Mouse (Mus musculus) olfactory bulb, adult 2 months (tissue): Measurements from ENCODE around the gene Abtb1.

Source experiments
- CTCF ChIP-seq: fragments of 200-500 bp; IDR thresholded peaks from 2 replicates; pipeline ENCODE4 v1.5.1; 2012; ENCODE audit warnings: low read depth, mild to moderate bottlenecking, low read length, moderate library complexity; ENCODE audit not compliant: insufficient read depth
- POLR2A ChIP-seq: fragments of 200-500 bp; IDR thresholded peaks from 2 replicates; pipeline ENCODE4 v1.6.1; 2012; ENCODE audit warnings: mild to moderate bottlenecking, low read depth, low read length, moderate library complexity; ENCODE audit not compliant: insufficient read depth

- TF ChIP-seq POLR2A = no peak
- no peak for TF ChIP-seq CTCF
These were observed 20.9 kb downstream of the Abtb1 start for GRCm38 (mm10) chr6:88820853-88821252.
